Mouse (Mus musculus): Measurements from ENCODE around the gene Ercc1. TPM values are rescaled to one million over a fixed set of nuclear protein-coding genes. Genes with fewer than 3 reads are reported as not detected.

Ercc1 gene
- total and polyA plus RNA-seq, 3 experiments: 22.2 to 37.5 TPM; not detected in 1

DNA sequence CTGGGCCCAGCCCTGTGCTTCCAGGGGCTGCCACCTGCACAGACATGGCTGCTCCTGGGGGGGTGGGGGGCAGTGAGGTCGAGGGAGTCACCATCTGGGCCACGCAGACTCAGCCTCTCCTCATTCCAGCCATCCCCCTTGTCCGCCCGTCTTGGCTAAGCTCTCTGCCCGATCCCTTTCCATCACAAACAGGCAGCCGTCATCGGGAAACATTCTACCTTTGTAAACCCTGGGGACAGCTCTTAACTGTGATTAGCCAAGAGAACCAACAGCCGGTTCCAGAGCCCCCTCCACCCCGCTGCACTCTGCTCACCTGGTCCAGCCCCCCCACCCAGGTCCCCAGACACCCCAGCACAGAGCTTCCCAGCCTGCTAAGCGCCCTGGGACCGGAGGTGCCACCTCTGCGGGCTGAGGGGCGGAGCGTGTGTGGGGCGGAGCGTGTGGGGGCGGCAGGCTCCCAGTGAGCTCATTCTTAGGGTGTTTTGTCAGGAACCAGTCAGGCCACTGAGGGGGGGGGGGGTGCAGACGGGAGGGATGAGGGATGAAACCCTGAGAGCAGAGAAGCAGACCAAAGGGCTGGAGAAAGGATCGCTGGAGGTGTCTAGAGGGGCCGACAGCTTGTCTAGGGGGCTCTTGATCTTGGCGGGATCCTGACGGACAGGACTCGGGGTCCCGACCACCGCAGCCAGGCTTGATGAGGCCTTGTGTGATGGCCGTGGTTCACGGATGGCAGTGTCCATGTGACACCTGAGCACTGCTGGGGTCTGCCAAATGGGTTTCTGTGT lies 55.1 kb downstream of the Ercc1 start:
- peaks cover 0 to 11% of the 10 kb centered on the region in 2 experiments; a peak in 3 of 4 replicates for H3K4me1 ChIP-seq (ENCODE audit: control insufficient read depth in 1 of 2, insufficient read depth in 2 of 2, low read length in 2 of 2)
- no peak overlapping the region for H3K27ac ChIP-seq (ENCODE audit: control insufficient read depth, low read depth, low read length)
- no peaks in the 10 kb centered on the region; a peak in 1 of 4 replicates for H3K36me3 ChIP-seq (ENCODE audit: control insufficient read depth in 1 of 2, insufficient read depth in 2 of 2, low read length in 2 of 2)
- H3K9ac ChIP-seq (ENCODE audit: control insufficient read depth, low read depth, low read length, poor library complexity, severe bottlenecking): no peak overlapping the region
- no peaks in the 10 kb centered on the region for H3K9me3 ChIP-seq (replicated peaks; ENCODE audit: insufficient read depth, low read length)
- peak; percentile 42 for DNase-seq (ENCODE audit: low read depth, low spot score)
- H3K4me3 ChIP-seq (ENCODE audit: control insufficient read depth in 1 of 2, insufficient read depth in 1 of 2, low read depth in 2 of 2, low read length in 2 of 2): peak overlapping the region; percentile 7 to 47; a peak in 2 of 4 replicates
- H3K27me3 ChIP-seq (ENCODE audit: control insufficient read depth in 1 of 2, insufficient read depth in 2 of 2, low read length in 2 of 2): no peaks in the 10 kb centered on the region
- H3K79me2 ChIP-seq (ENCODE audit: control insufficient read depth, insufficient read depth, low read length, poor library complexity): no peaks in the 10 kb centered on the region
- TF ChIP-seq NRF1 (IDR thresholded peaks at IDR 0.05; ENCODE audit: insufficient read depth, low read depth, low read length, poor library complexity, severe bottlenecking) (no peak), BHLHE40 (IDR thresholded peaks at IDR 0.05; ENCODE audit: borderline replicate concordance, low read depth, low read length) (no peak), MEF2A (IDR thresholded peaks at IDR 0.05; ENCODE audit: extremely low read depth, insufficient replicate concordance, low read depth, low read length, poor library complexity, severe bottlenecking) (no peak), CTCF (IDR thresholded peaks at IDR 0.05 in 2 of 3, conservative IDR thresholded peaks at IDR 0.05 in 1 of 3; ENCODE audit: control insufficient read depth in 1 of 3, insufficient read depth in 1 of 3, low read depth in 2 of 3, low read length in 3 of 3, poor library complexity in 1 of 3, severe bottlenecking in 1 of 3) (no peak), POLR2A (IDR thresholded peaks at IDR 0.05; ENCODE audit: control insufficient read depth in 1 of 2, insufficient read depth in 1 of 2, low read depth in 1 of 2, low read length in 2 of 2, poor library complexity in 1 of 2) (no peak), ZC3H11A (IDR thresholded peaks at IDR 0.05; ENCODE audit: low read depth, low read length) (no peak), E2F4 (IDR thresholded peaks at IDR 0.05; ENCODE audit: borderline replicate concordance, low read depth, low read length) (no peak), USF2 (IDR thresholded peaks at IDR 0.05; ENCODE audit: borderline replicate concordance in 1 of 2, insufficient read depth in 1 of 2, low read depth in 1 of 2, low read length in 2 of 2) (no peak), JUND (IDR thresholded peaks at IDR 0.05; ENCODE audit: low read depth, low read length) (no peak), MAZ (IDR thresholded peaks at IDR 0.05; ENCODE audit: low read depth, low read length) (no peak), MAX (IDR thresholded peaks at IDR 0.05; ENCODE audit: low read length) (no peak), TCF12 (IDR thresholded peaks at IDR 0.05; ENCODE audit: low read depth, low read length) (no peak), MAFK (IDR thresholded peaks at IDR 0.05; ENCODE audit: borderline replicate concordance, low read depth, low read length) (no peak), MXI1 (IDR thresholded peaks at IDR 0.05; ENCODE audit: low read depth, low read length) (no peak), CHD2 (IDR thresholded peaks at IDR 0.05; ENCODE audit: low read length) (no peak), ETS1 (IDR thresholded peaks at IDR 0.05; ENCODE audit: low read depth, low read length) (no peak), RCOR1 (IDR thresholded peaks at IDR 0.05; ENCODE audit: low read depth, low read length) (no peak)

DNA sequence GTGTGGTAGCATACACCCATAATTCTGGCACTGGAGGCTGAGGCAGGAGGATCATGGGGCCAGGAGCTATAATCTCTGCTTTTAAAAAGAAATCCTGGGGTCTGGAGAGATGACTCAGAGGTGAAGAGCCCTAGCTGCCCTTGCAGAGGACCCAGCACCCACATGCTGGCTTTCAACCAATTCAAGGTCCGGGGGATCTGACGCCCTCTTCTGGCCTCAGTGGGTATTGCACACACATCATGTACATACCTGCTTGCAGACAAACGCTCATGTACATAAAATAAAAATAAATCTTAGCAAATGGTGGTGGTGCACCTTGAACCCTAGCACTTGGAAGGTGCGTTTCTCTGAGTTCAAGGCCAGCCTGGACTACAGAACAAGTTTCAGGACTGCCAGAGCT lies 56.4 kb downstream of the Ercc1 start:
- Histone ChIP-seq H3K79me2 (ENCODE audit: control insufficient read depth, insufficient read depth, low read length, poor library complexity) (no peaks in the 10 kb centered on the region; the same call in 1 of the 2 replicates), H3K4me3 (ENCODE audit: control insufficient read depth in 1 of 2, insufficient read depth in 1 of 2, low read depth in 2 of 2, low read length in 2 of 2) (no peak overlapping the region), H3K27me3 (ENCODE audit: control insufficient read depth in 1 of 2, insufficient read depth in 2 of 2, low read length in 2 of 2) (no peaks in the 10 kb centered on the region), H3K9ac (ENCODE audit: control insufficient read depth, low read depth, low read length, poor library complexity, severe bottlenecking) (no peak overlapping the region), H3K27ac (ENCODE audit: control insufficient read depth, low read depth, low read length) (no peak overlapping the region), H3K9me3 (replicated peaks; ENCODE audit: insufficient read depth, low read length) (no peaks in the 10 kb centered on the region), H3K36me3 (ENCODE audit: control insufficient read depth in 1 of 2, insufficient read depth in 2 of 2, low read length in 2 of 2) (no peaks in the 10 kb centered on the region; a peak in 1 of 4 replicates), H3K4me1 (ENCODE audit: control insufficient read depth in 1 of 2, insufficient read depth in 2 of 2, low read length in 2 of 2) (peaks cover 0 to 13% of the 10 kb centered on the region in 2 experiments; a peak in 3 of 4 replicates)
- TF ChIP-seq POLR2AphosphoS2 (IDR thresholded peaks at IDR 0.05; ENCODE audit: low read length) (no peak), CTCF (IDR thresholded peaks at IDR 0.05 in 2 of 3, conservative IDR thresholded peaks at IDR 0.05 in 1 of 3; ENCODE audit: control insufficient read depth in 1 of 3, insufficient read depth in 1 of 3, low read depth in 2 of 3, low read length in 3 of 3, poor library complexity in 1 of 3, severe bottlenecking in 1 of 3) (peak in 1 of 3 experiments; percentile 20; a peak in 1 of 6 replicates)
- no peak for DNase-seq (ENCODE audit: low read depth, low spot score)
